Mouse (Mus musculus): Measurements from ENCODE around the gene Acads. TPM values are rescaled to one million over a fixed set of nuclear protein-coding genes. Genes with fewer than 3 reads are reported as not detected.
A peak's percentile ranks its signal among the peaks of the same experiment; 100 is the strongest.
"Not testable (repeated sequence)": the region's sequence is repeated elsewhere in the genome, so short reads cannot be mapped to it uniquely, and the experiment has no call there.

The Acads gene
- polyA plus RNA-seq, 1 experiment from 2014 or later = 51.1 TPM

- Histone ChIP-seq H3K9me3 (replicated peaks) (no peaks in the 10 kb centered on the region), H3K9ac (peak within 1 kb of the TSS; percentile 94), H3K4me1 (peaks cover 81% of the 10 kb centered on the region), H3K27ac (peak within 1 kb of the TSS; percentile 89), H3K4me3 (peak within 1 kb of the TSS; percentile 92), H3K4me2 (peak within 1 kb of the TSS; percentile 99), H3K27me3 (replicated peaks) (no peaks in the 10 kb centered on the region), H3K36me3 (peaks cover 7% of the 10 kb centered on the region; the same call in 1 of the 2 replicates)
- peak; percentile 97 for ATAC-seq
- WGBS (ENCODE audit: insufficient replicate concordance) = under 1% methylated on average over 71 of the region's 78 CpGs
Observed at GRCm38 (mm10) chr5:115158040-115158983, 39.2 kb upstream of the Acads start, which contains the start of gene Mlec. Mlec (minus strand) TSS chr5:115158179.

GRCm38 (mm10) chr5:115156933-115157589 lies 37.9 kb upstream of the Acads start:
- Histone ChIP-seq H3K9ac (peak overlapping the region; percentile 94), H3K4me1 (peaks cover 85% of the 10 kb centered on the region), H3K36me3 (peaks cover 18% of the 10 kb centered on the region; the same call in 1 of the 2 replicates), H3K4me2 (peak overlapping the region; percentile 99), H3K9me3 (replicated peaks) (no peaks in the 10 kb centered on the region), H3K27ac (peak overlapping the region; percentile 84), H3K27me3 (replicated peaks) (no peaks in the 10 kb centered on the region), H3K4me3 (peak overlapping the region; percentile 92)
- 1% methylated on average over 26 of the region's 26 CpGs for WGBS (ENCODE audit: insufficient replicate concordance)
- ATAC-seq = no peak

- peak overlapping the region; percentile 94; the same call in 1 of the 2 replicates for H3K9ac ChIP-seq
- no peaks in the 10 kb centered on the region for H3K9me3 ChIP-seq (replicated peaks)
- ATAC-seq = no peak
- H3K27me3 ChIP-seq (replicated peaks) = no peaks in the 10 kb centered on the region
- H3K4me1 ChIP-seq = peaks cover 83% of the 10 kb centered on the region
- peak overlapping the region; percentile 92 for H3K4me3 ChIP-seq
- 29% methylated on average over 7 of the region's 7 CpGs for WGBS (ENCODE audit: insufficient replicate concordance)
- peaks cover 23% of the 10 kb centered on the region; the same call in 1 of the 2 replicates for H3K36me3 ChIP-seq
- H3K27ac ChIP-seq = peak overlapping the region; percentile 68; the same call in 1 of the 2 replicates
- H3K4me2 ChIP-seq = peak overlapping the region; percentile 99
Observed at GRCm38 (mm10) chr5:115156401-115156800, 37.3 kb upstream of the Acads start.

DNA sequence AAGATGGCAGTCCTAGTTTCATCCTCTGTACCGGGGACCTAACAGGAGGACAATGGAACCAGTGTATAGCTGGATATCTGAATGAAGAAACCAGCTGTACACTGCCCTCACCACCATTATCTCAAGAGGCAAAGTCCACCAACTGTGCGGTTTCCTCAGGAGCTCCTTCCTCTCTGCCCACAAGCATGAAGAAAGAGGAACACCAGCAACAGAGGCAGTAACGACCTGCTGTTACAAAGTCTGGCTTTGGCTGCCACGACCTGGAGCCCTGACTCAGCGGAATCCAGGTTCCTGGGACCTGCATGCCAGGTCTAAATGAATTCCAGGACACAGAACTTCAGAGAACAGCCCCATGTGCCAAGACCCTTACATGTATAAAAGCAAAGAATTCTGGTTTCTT lies 36.7 kb upstream of the Acads start:
- Histone ChIP-seq H3K4me2 (peak overlapping the region; percentile 99), H3K27me3 (replicated peaks) (no peaks in the 10 kb centered on the region), H3K9ac (peak overlapping the region; percentile 94), H3K36me3 (peaks cover 28% of the 10 kb centered on the region), H3K4me1 (peaks cover 77% of the 10 kb centered on the region), H3K9me3 (replicated peaks) (no peaks in the 10 kb centered on the region), H3K4me3 (peak overlapping the region; percentile 92), H3K27ac (peak overlapping the region; percentile 68)
- no peak for ATAC-seq
- WGBS (ENCODE audit: insufficient replicate concordance) = 11% methylated on average over 5 of the region's 5 CpGs

DNA sequence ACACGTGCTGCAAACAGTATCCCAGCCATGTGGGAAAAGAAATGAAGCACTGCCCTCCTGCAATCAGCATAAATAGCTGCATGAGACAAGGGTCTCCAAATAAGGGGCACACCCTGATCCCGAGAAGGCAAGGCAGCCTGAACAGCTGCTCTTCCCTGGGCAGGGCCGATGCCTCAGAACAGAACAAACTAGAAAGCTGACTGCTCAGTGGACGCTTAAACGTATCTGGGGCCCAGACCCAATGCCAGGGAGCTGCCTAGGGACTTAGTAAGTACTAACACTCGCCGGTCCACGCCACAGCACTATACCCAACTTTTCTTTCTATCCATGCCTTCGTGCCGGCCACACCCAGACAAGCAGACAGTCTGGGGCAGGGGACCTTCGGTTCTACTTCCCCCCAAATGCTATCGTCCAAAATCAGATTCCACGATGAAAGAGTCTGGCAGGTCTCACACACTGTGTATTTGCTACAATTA lies 36.0 kb upstream of the Acads start:
- H3K4me1 ChIP-seq = peaks cover 71% of the 10 kb centered on the region
- peak overlapping the region; percentile 68 for H3K27ac ChIP-seq
- peak overlapping the region; percentile 94 for H3K9ac ChIP-seq
- H3K27me3 ChIP-seq (replicated peaks) = no peaks in the 10 kb centered on the region
- no peak for ATAC-seq
- H3K4me2 ChIP-seq = peak overlapping the region; percentile 99
- WGBS (ENCODE audit: insufficient replicate concordance) = 25% methylated on average over 13 of the region's 13 CpGs
- H3K9me3 ChIP-seq (replicated peaks) = no peaks in the 10 kb centered on the region
- H3K4me3 ChIP-seq = peak overlapping the region; percentile 92
- H3K36me3 ChIP-seq = peaks cover 35% of the 10 kb centered on the region

DNA sequence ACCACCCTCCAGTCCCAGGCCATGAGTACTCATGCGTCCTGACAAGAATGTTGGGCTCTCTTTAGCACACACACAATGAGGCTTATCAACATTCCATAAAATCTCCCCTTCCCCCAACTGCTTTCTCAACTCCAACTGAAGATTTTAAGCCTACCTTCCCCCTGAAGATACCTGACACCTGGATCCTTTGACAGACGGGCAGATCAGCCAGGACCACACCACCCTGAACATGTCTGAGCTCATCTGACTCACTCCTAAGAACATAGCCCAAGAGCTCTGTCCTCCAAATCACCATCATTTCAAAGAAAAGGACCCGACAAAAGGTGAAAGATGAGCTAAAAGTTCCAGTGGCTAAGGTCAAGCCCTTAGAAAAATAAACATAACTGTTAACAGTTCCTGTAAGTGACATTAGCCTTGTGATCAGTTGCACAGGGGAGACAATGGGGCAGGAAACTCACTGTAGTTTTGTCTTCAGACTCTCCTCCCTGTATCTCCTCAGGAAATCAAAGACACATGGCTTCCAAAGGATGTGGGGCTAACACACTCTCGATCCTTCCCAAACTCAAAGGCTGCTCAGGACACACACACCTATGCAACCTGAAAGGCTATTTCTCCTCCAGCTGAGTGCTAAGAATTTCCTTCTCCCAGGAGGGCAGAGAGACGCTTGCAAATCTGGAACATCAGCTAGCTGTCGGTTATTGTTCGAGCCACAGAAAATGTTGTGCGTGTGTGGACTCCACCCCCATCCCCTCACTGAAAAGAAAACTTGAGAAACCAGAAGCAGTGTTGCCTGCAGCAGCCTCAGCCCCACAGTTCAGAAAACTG lies 33.2 kb upstream of the Acads start:
- H3K4me1 ChIP-seq = peaks cover 54% of the 10 kb centered on the region
- no peak overlapping the region for H3K4me3 ChIP-seq
- no peaks in the 10 kb centered on the region for H3K27me3 ChIP-seq (replicated peaks)
- no peak overlapping the region for H3K4me2 ChIP-seq
- WGBS (ENCODE audit: insufficient replicate concordance) = 54% methylated on average over 8 of the region's 8 CpGs
- H3K9ac ChIP-seq = no peak overlapping the region
- H3K27ac ChIP-seq = no peak overlapping the region
- no peak for ATAC-seq
- peaks cover 61% of the 10 kb centered on the region for H3K36me3 ChIP-seq
- H3K9me3 ChIP-seq (replicated peaks) = no peaks in the 10 kb centered on the region

- no peaks in the 10 kb centered on the region for H3K9me3 ChIP-seq (replicated peaks)
- H3K36me3 ChIP-seq = peaks cover 70% of the 10 kb centered on the region
- H3K4me3 ChIP-seq = no peak overlapping the region
- H3K4me2 ChIP-seq = no peak overlapping the region
- WGBS (ENCODE audit: insufficient replicate concordance) = 75% methylated on average over 13 of the region's 13 CpGs
- H3K9ac ChIP-seq = no peak overlapping the region
- peaks cover 45% of the 10 kb centered on the region for H3K4me1 ChIP-seq
- no peak for ATAC-seq
- no peaks in the 10 kb centered on the region for H3K27me3 ChIP-seq (replicated peaks)
- H3K27ac ChIP-seq = no peak overlapping the region
Observed at GRCm38 (mm10) chr5:115151457-115151856, 32.3 kb upstream of the Acads start.

DNA sequence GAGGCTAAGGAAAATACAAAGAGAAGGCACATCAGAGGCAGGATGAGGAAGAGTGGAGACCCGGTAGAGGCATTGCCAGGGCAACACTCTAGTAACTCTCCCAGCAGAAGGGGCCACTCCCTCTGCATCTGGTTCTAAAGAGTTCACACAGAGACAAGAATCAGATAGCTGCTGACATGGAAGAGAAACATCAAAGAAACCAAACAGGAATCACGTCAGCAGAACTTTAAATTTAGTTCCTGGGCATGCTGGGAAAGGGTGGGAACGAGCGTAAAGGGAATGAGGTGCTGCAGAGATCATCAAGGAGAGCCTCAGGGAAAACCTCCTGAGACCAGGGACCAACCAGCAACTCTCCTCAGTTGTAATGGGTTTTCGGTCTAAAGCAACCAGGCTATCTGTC lies 31.8 kb upstream of the Acads start:
- H3K4me2 ChIP-seq = no peak overlapping the region
- H3K4me1 ChIP-seq = peaks cover 40% of the 10 kb centered on the region
- H3K27me3 ChIP-seq (replicated peaks) = no peaks in the 10 kb centered on the region
- no peak overlapping the region for H3K4me3 ChIP-seq
- ATAC-seq = no peak
- peaks cover 75% of the 10 kb centered on the region for H3K36me3 ChIP-seq
- 82% methylated on average over 5 of the region's 5 CpGs for WGBS (ENCODE audit: insufficient replicate concordance)
- H3K9ac ChIP-seq = no peak overlapping the region
- H3K9me3 ChIP-seq (replicated peaks) = no peaks in the 10 kb centered on the region
- no peak overlapping the region for H3K27ac ChIP-seq

DNA sequence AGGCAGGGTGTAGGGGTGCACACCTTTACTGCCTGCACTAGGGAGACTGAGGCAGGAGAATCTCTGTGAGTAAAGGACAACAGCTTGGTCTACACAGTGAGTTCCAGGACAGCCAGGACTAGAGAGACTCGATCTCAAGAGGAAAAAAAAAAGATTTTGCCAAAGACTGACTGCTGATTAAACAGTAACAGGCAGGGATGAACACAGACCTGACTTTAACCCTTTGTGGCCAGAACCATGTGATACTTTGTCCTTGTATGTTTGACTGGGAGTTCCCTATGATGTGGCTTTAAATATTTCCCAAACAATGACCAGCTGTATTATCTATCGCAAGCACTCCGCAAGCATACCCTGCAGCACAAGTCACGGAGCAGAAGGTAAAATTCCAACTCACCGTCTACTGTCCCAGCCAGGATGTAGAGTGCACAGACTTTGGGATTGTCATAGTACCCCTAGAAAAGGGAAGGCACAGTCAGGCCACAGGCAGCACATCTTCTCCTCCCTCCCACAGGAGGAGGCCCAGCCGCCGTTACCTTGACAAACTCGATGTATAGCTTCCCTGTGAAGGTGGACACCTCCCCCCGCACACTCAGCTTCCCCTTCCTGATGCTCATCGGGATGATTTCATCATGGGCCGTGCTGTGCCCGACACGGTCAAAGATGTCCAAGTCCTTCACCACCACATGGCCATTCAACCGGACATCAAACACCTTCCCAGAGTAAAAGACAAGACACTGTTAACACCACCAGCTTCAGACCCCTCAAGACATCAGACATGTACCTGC lies 30.7 kb upstream of the Acads start:
- H3K9me3 ChIP-seq (replicated peaks) = no peaks in the 10 kb centered on the region
- no peak overlapping the region for H3K4me3 ChIP-seq
- H3K4me1 ChIP-seq = peaks cover 29% of the 10 kb centered on the region
- H3K27ac ChIP-seq = no peak overlapping the region
- no peak overlapping the region for H3K4me2 ChIP-seq
- peaks cover 86% of the 10 kb centered on the region for H3K36me3 ChIP-seq
- H3K9ac ChIP-seq = no peak overlapping the region
- 82% methylated on average over 14 of the region's 14 CpGs for WGBS (ENCODE audit: insufficient replicate concordance)
- ATAC-seq = no peak
- H3K27me3 ChIP-seq (replicated peaks) = no peaks in the 10 kb centered on the region

DNA sequence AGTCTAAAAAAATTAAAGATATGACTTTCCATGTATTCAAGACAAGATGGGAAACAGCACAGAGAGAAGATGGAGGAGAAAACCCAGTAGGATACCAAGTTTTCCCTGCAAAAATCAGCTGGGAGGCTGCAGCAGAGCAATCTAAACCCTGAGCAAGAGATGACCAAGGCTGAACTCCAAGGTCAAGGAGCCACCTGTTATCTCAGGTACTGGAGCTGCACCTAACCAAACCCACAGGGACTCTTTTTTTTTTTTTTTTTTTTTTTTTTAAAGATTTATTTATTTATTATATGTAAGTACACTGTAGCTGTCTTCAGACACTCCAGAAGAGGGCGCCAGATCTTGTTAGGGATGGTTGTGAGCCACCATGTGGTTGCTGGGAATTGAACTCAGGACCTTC lies 29.7 kb upstream of the Acads start:
- H3K27me3 ChIP-seq (replicated peaks); H3K27ac ChIP-seq; H3K9me3 ChIP-seq (replicated peaks); H3K4me3 ChIP-seq; H3K9ac ChIP-seq; H3K4me2 ChIP-seq; ATAC-seq: not testable (repeated sequence)
- peaks cover 19% of the 10 kb centered on the region for H3K4me1 ChIP-seq
- peaks cover 93% of the 10 kb centered on the region for H3K36me3 ChIP-seq
- WGBS (ENCODE audit: insufficient replicate concordance) = no CpG with 5 or more reads among the region's 1 CpGs

DNA sequence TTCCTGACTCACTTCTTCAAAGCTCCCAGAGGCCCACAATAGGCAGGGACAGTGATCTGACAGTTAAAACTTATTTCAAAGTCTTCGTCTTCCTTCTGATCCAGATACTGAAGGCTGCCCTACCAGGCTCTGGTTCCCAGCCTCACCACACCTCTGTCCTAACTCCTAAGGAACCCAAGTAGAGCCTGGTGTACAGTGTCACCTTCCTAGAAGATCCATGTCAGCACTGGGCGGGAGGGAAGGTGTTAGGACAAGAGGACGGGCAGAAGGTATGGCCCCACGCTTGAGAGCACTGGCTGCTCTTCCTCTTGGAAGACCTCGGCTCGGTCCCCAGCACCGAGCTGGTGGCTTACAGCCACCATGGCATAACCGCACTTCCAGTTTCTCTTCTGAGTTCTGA lies 29.2 kb upstream of the Acads start:
- no peak for ATAC-seq
- no peak overlapping the region for H3K9ac ChIP-seq
- H3K4me3 ChIP-seq = no peak overlapping the region
- H3K36me3 ChIP-seq = peaks cover 90% of the 10 kb centered on the region
- no peaks in the 10 kb centered on the region for H3K27me3 ChIP-seq (replicated peaks)
- no peaks in the 10 kb centered on the region for H3K9me3 ChIP-seq (replicated peaks)
- H3K4me1 ChIP-seq = peaks cover 14% of the 10 kb centered on the region
- WGBS (ENCODE audit: insufficient replicate concordance) = 88% methylated on average over 8 of the region's 8 CpGs
- no peak overlapping the region for H3K27ac ChIP-seq
- no peak overlapping the region for H3K4me2 ChIP-seq

Measured in liver, embryonic 12.5 days (tissue).